Mouse (Mus musculus): ENCODE measurements around the gene Atp2b4. TPM values are rescaled to one million over a fixed set of nuclear protein-coding genes. Genes with fewer than 3 reads are reported as not detected.

Gene Atp2b4
- total and polyA plus RNA-seq, 3 experiments, result 34.0 to 278 (median 85.7) TPM

- no peak overlapping the region for H3K4me3 ChIP-seq (ENCODE audit: low read depth, low read length)
- DNase-seq (ENCODE audit: low spot score), result no peak
- ATAC-seq (ENCODE audit: extremely low read depth, insufficient number of reproducible peaks, low FRiP score, poor library complexity, severe bottlenecking), result no peak
Observed at GRCm38 (mm10) chr1:133779043-133779442, 21.8 kb downstream of the Atp2b4 start.

GRCm38 (mm10) chr1:133777651-133778231 lies 23.1 kb downstream of the Atp2b4 start:
- DNase-seq (ENCODE audit: low spot score) (no peak), ATAC-seq (ENCODE audit: extremely low read depth, insufficient number of reproducible peaks, low FRiP score, poor library complexity, severe bottlenecking) (peak; percentile 28; the same call in 1 of the 2 replicates)
- no peak for TF ChIP-seq GATA1 (IDR thresholded peaks at IDR 0.05; ENCODE audit: borderline replicate concordance, low read length)
- TF ChIP-seq TAL1 (conservative IDR thresholded peaks at IDR 0.05; ENCODE audit: low read depth, low read length), result no peak; the same call in 1 of the 2 replicates
- no peak for TF ChIP-seq POLR2AphosphoS5 (IDR thresholded peaks at IDR 0.05; ENCODE audit: insufficient replicate concordance, low read depth, low read length)
- TF ChIP-seq CTCF (IDR thresholded peaks at IDR 0.05; ENCODE audit: low read depth, low read length), result peak; percentile 14; the same call in 1 of the 2 replicates
- no peak for TF ChIP-seq GATA2 (IDR thresholded peaks at IDR 0.05; ENCODE audit: borderline replicate concordance, low read depth, low read length)
- H3K9me3 ChIP-seq (replicated peaks), result no peaks in the 10 kb centered on the region
- no peaks in the 10 kb centered on the region for H3K27me3 ChIP-seq (ENCODE audit: insufficient read depth, low read length)
- peaks cover 82% of the 10 kb centered on the region for H3K36me3 ChIP-seq (replicated peaks)
- H3K4me1 ChIP-seq (ENCODE audit: insufficient read depth, low read depth, low read length), result peaks cover 57% of the 10 kb centered on the region
- peak overlapping the region; percentile 59; the same call in 1 of the 2 replicates for H3K4me3 ChIP-seq (ENCODE audit: low read depth, low read length)

More at GRCm38 (mm10) chr1:133779043-133779442, 21.8 kb downstream of the Atp2b4 start:
- no peaks in the 10 kb centered on the region for H3K27me3 ChIP-seq (ENCODE audit: insufficient read depth, low read length)
- H3K9me3 ChIP-seq (replicated peaks), result no peaks in the 10 kb centered on the region
- no peak for TF ChIP-seq GATA2 (IDR thresholded peaks at IDR 0.05; ENCODE audit: borderline replicate concordance, low read depth, low read length)
- TF ChIP-seq GATA1 (IDR thresholded peaks at IDR 0.05; ENCODE audit: borderline replicate concordance, low read length), result no peak
- no peak for TF ChIP-seq CTCF (IDR thresholded peaks at IDR 0.05; ENCODE audit: low read depth, low read length)
- no peak for TF ChIP-seq TAL1 (conservative IDR thresholded peaks at IDR 0.05; ENCODE audit: low read depth, low read length)
- no peak for TF ChIP-seq POLR2AphosphoS5 (IDR thresholded peaks at IDR 0.05; ENCODE audit: insufficient replicate concordance, low read depth, low read length)
- peaks cover 52% of the 10 kb centered on the region for H3K4me1 ChIP-seq (ENCODE audit: insufficient read depth, low read depth, low read length)
- peaks cover 78% of the 10 kb centered on the region for H3K36me3 ChIP-seq (replicated peaks)

- H3K27me3 ChIP-seq (ENCODE audit: insufficient read depth, low read length), result no peaks in the 10 kb centered on the region
- TF ChIP-seq POLR2AphosphoS5 (IDR thresholded peaks at IDR 0.05; ENCODE audit: insufficient replicate concordance, low read depth, low read length) (no peak), CTCF (IDR thresholded peaks at IDR 0.05; ENCODE audit: low read depth, low read length) (no peak), GATA1 (IDR thresholded peaks at IDR 0.05; ENCODE audit: borderline replicate concordance, low read length) (no peak), TAL1 (conservative IDR thresholded peaks at IDR 0.05; ENCODE audit: low read depth, low read length) (no peak), GATA2 (IDR thresholded peaks at IDR 0.05; ENCODE audit: borderline replicate concordance, low read depth, low read length) (no peak)
- H3K4me3 ChIP-seq (ENCODE audit: low read depth, low read length), result no peak overlapping the region
- ATAC-seq (ENCODE audit: extremely low read depth, insufficient number of reproducible peaks, low FRiP score, poor library complexity, severe bottlenecking), result no peak
- no peak for DNase-seq (ENCODE audit: low spot score)
- H3K4me1 ChIP-seq (ENCODE audit: insufficient read depth, low read depth, low read length), result peaks cover 29% of the 10 kb centered on the region
- H3K9me3 ChIP-seq (replicated peaks), result no peaks in the 10 kb centered on the region
- H3K36me3 ChIP-seq (replicated peaks), result peaks cover 91% of the 10 kb centered on the region
Observed at GRCm38 (mm10) chr1:133772553-133772952, 28.3 kb downstream of the Atp2b4 start.

- Histone ChIP-seq H3K36me3 (replicated peaks) (peaks cover 91% of the 10 kb centered on the region), H3K27me3 (ENCODE audit: insufficient read depth, low read length) (no peaks in the 10 kb centered on the region), H3K4me3 (ENCODE audit: low read depth, low read length) (no peak overlapping the region), H3K4me1 (ENCODE audit: insufficient read depth, low read depth, low read length) (peaks cover 23% of the 10 kb centered on the region), H3K9me3 (replicated peaks) (no peaks in the 10 kb centered on the region)
- ATAC-seq (ENCODE audit: extremely low read depth, insufficient number of reproducible peaks, low FRiP score, poor library complexity, severe bottlenecking), result no peak
- TF ChIP-seq GATA1 (IDR thresholded peaks at IDR 0.05; ENCODE audit: borderline replicate concordance, low read length), result no peak
- no peak for TF ChIP-seq TAL1 (conservative IDR thresholded peaks at IDR 0.05; ENCODE audit: low read depth, low read length)
- TF ChIP-seq CTCF (IDR thresholded peaks at IDR 0.05; ENCODE audit: low read depth, low read length), result no peak
- TF ChIP-seq GATA2 (IDR thresholded peaks at IDR 0.05; ENCODE audit: borderline replicate concordance, low read depth, low read length), result no peak
- TF ChIP-seq POLR2AphosphoS5 (IDR thresholded peaks at IDR 0.05; ENCODE audit: insufficient replicate concordance, low read depth, low read length), result no peak
- DNase-seq (ENCODE audit: low spot score), result no peak
Observed at GRCm38 (mm10) chr1:133771831-133772399, 28.9 kb downstream of the Atp2b4 start.

GRCm38 (mm10) chr1:133767994-133768393 lies 32.8 kb downstream of the Atp2b4 start:
- TF ChIP-seq TAL1 (conservative IDR thresholded peaks at IDR 0.05; ENCODE audit: low read depth, low read length) (no peak), CTCF (IDR thresholded peaks at IDR 0.05; ENCODE audit: low read depth, low read length) (no peak), GATA1 (IDR thresholded peaks at IDR 0.05; ENCODE audit: borderline replicate concordance, low read length) (no peak)
- Histone ChIP-seq H3K36me3 (replicated peaks) (peaks cover 94% of the 10 kb centered on the region), H3K27me3 (ENCODE audit: insufficient read depth, low read length) (no peaks in the 10 kb centered on the region), H3K4me1 (ENCODE audit: insufficient read depth, low read depth, low read length) (peaks cover 38% of the 10 kb centered on the region), H3K9me3 (replicated peaks) (no peaks in the 10 kb centered on the region; the same call in 1 of the 2 replicates), H3K4me3 (ENCODE audit: low read depth, low read length) (no peak overlapping the region)
- ATAC-seq (ENCODE audit: extremely low read depth, insufficient number of reproducible peaks, low FRiP score, poor library complexity, severe bottlenecking), result no peak
- no peak for DNase-seq (ENCODE audit: low spot score)

- peaks cover 45% of the 10 kb centered on the region for H3K4me1 ChIP-seq (ENCODE audit: insufficient read depth, low read depth, low read length)
- no peak for TF ChIP-seq GATA2 (IDR thresholded peaks at IDR 0.05; ENCODE audit: borderline replicate concordance, low read depth, low read length)
- no peak for TF ChIP-seq POLR2AphosphoS5 (IDR thresholded peaks at IDR 0.05; ENCODE audit: insufficient replicate concordance, low read depth, low read length)
- TF ChIP-seq CTCF (IDR thresholded peaks at IDR 0.05; ENCODE audit: low read depth, low read length), result no peak
- TF ChIP-seq TAL1 (conservative IDR thresholded peaks at IDR 0.05; ENCODE audit: low read depth, low read length), result no peak
- no peak for TF ChIP-seq GATA1 (IDR thresholded peaks at IDR 0.05; ENCODE audit: borderline replicate concordance, low read length)
- DNase-seq (ENCODE audit: low spot score) (no peak), ATAC-seq (ENCODE audit: extremely low read depth, insufficient number of reproducible peaks, low FRiP score, poor library complexity, severe bottlenecking) (no peak)
- peaks cover 94% of the 10 kb centered on the region for H3K36me3 ChIP-seq (replicated peaks)
- H3K27me3 ChIP-seq (ENCODE audit: insufficient read depth, low read length), result no peaks in the 10 kb centered on the region
- H3K9me3 ChIP-seq (replicated peaks), result no peaks in the 10 kb centered on the region; the same call in 1 of the 2 replicates
- H3K4me3 ChIP-seq (ENCODE audit: low read depth, low read length), result no peak overlapping the region
Observed at GRCm38 (mm10) chr1:133766901-133767529, 33.8 kb downstream of the Atp2b4 start.

All from G1E (cell line).